Mouse (Mus musculus) erythroblast, embryonic 14.5 days (primary cell): ENCODE measurements around the gene Npepps. TPM values are rescaled to one million over a fixed set of nuclear protein-coding genes. Genes with fewer than 3 reads are reported as not detected.

Experiments used
- H3K27me3 ChIP-seq: 2 replicates; pipeline ENCODE4 v1.6.1; 2012; ENCODE audit warnings: inconsistent platforms; ENCODE audit not compliant: control insufficient read depth
- H3K36me3 ChIP-seq: 2 replicates; pipeline ENCODE4 v1.6.1; 2012; ENCODE audit warnings: mild to moderate bottlenecking, inconsistent platforms; ENCODE audit not compliant: control insufficient read depth
- H3K4me1 ChIP-seq: 2 replicates; pipeline ENCODE4 v1.6.1; 2012; ENCODE audit warnings: inconsistent platforms; ENCODE audit not compliant: control insufficient read depth
- H3K4me3 ChIP-seq: replicated peaks from 2 replicates; pipeline ENCODE3; 2012; ENCODE audit warnings: moderate library complexity, mild to moderate bottlenecking, inconsistent platforms
- H3K9me3 ChIP-seq: 2 replicates; pipeline ENCODE4 v1.6.1; 2012; ENCODE audit warnings: low read length, inconsistent platforms, mixed read lengths; ENCODE audit not compliant: control insufficient read depth
- GATA1 ChIP-seq: IDR thresholded peaks from 2 replicates; pipeline ENCODE4 v1.6.1; 2012; ENCODE audit warnings: low read length, inconsistent platforms, mixed read lengths
- TAL1 ChIP-seq: IDR thresholded peaks from 3 replicates; pipeline ENCODE4 v1.6.1; 2012; ENCODE audit warnings: low read length, inconsistent platforms, mixed read lengths
- polyA plus RNA-seq: library from polyadenylated mRNA; stranded (reverse); fragments of >175 nt; gene quantifications from 2 replicates; pipeline ENCODE4 v1.2.3, GENCODE M21; 2012

The Npepps gene
- polyA plus RNA-seq, 1 experiment = 1.5 TPM

- no peak overlapping the region for H3K4me3 ChIP-seq
- TF ChIP-seq GATA1 = no peak
- TF ChIP-seq TAL1 = no peak
Observed at GRCm38 (mm10) chr11:97310895-97311631, 30.6 kb upstream of the Npepps start.

GRCm38 (mm10) chr11:97309911-97310571 is 29.6 kb upstream of the Npepps start:
- peaks cover 36% of the 10 kb centered on the region for H3K27me3 ChIP-seq
- no peaks in the 10 kb centered on the region for H3K36me3 ChIP-seq
- H3K4me1 ChIP-seq = peaks cover 23% of the 10 kb centered on the region
- no peaks in the 10 kb centered on the region for H3K9me3 ChIP-seq
- TF ChIP-seq TAL1 (no peak), GATA1 (no peak)
- H3K4me3 ChIP-seq = peak overlapping the region; percentile 40

More at GRCm38 (mm10) chr11:97310895-97311631, 30.6 kb upstream of the Npepps start:
- H3K4me1 ChIP-seq = peaks cover 27% of the 10 kb centered on the region
- no peaks in the 10 kb centered on the region for H3K9me3 ChIP-seq
- H3K36me3 ChIP-seq = no peaks in the 10 kb centered on the region
- H3K27me3 ChIP-seq = peaks cover 36% of the 10 kb centered on the region

- H3K27me3 ChIP-seq = peaks cover 36% of the 10 kb centered on the region
Observed at GRCm38 (mm10) chr11:97309451-97309836, 29.0 kb upstream of the Npepps start.

GRCm38 (mm10) chr11:97308806-97309450 is 28.5 kb upstream of the Npepps start:
- Histone ChIP-seq H3K4me1 (peaks cover 18% of the 10 kb centered on the region), H3K4me3 (no peak overlapping the region), H3K9me3 (no peaks in the 10 kb centered on the region), H3K27me3 (peaks cover 36% of the 10 kb centered on the region), H3K36me3 (no peaks in the 10 kb centered on the region)
- TF ChIP-seq GATA1 (no peak), TAL1 (no peak)

More at GRCm38 (mm10) chr11:97309451-97309836, 29.0 kb upstream of the Npepps start:
- peaks cover 18% of the 10 kb centered on the region for H3K4me1 ChIP-seq
- H3K36me3 ChIP-seq = no peaks in the 10 kb centered on the region
- H3K9me3 ChIP-seq = no peaks in the 10 kb centered on the region
- H3K4me3 ChIP-seq = peak overlapping the region; percentile 40
- TF ChIP-seq GATA1 (no peak), TAL1 (no peak)

- peaks cover 18% of the 10 kb centered on the region for H3K4me1 ChIP-seq
- H3K4me3 ChIP-seq = no peak overlapping the region
- TF ChIP-seq TAL1 (no peak), GATA1 (no peak)
- H3K36me3 ChIP-seq = no peaks in the 10 kb centered on the region
- H3K9me3 ChIP-seq = no peaks in the 10 kb centered on the region
- peaks cover 35% of the 10 kb centered on the region for H3K27me3 ChIP-seq
Observed at GRCm38 (mm10) chr11:97307294-97308069, 27.0 kb upstream of the Npepps start.

GRCm38 (mm10) chr11:97304631-97305030 is 24.2 kb upstream of the Npepps start:
- Histone ChIP-seq H3K36me3 (no peaks in the 10 kb centered on the region), H3K9me3 (no peaks in the 10 kb centered on the region), H3K4me1 (peaks cover 5% of the 10 kb centered on the region), H3K27me3 (peaks cover 8% of the 10 kb centered on the region), H3K4me3 (no peak overlapping the region)
- TF ChIP-seq TAL1 (no peak), GATA1 (no peak)

GRCm38 (mm10) chr11:97302231-97302781 is 21.9 kb upstream of the Npepps start:
- Histone ChIP-seq H3K9me3 (no peaks in the 10 kb centered on the region), H3K27me3 (no peaks in the 10 kb centered on the region), H3K4me1 (no peaks in the 10 kb centered on the region), H3K36me3 (no peaks in the 10 kb centered on the region), H3K4me3 (no peak overlapping the region)
- TF ChIP-seq TAL1 (no peak), GATA1 (no peak)

GRCm38 (mm10) chr11:97301406-97301805 is 21.0 kb upstream of the Npepps start:
- no peak for TF ChIP-seq TAL1
- no peak for TF ChIP-seq GATA1
- H3K4me3 ChIP-seq = no peak overlapping the region
- H3K9me3 ChIP-seq = no peaks in the 10 kb centered on the region
- H3K36me3 ChIP-seq = no peaks in the 10 kb centered on the region
- H3K4me1 ChIP-seq = no peaks in the 10 kb centered on the region
- no peaks in the 10 kb centered on the region for H3K27me3 ChIP-seq
